Mouse (Mus musculus): ENCODE data around the gene Pgm1. TPM values are rescaled to one million over a fixed set of nuclear protein-coding genes. Genes with fewer than 3 reads are reported as not detected.

The Pgm1 gene
- total RNA-seq (2014; rRNA removed) = 103 and 112 TPM in 2 replicates
- polyA plus RNA-seq (2015; fragmentation: Nextera tagmentation; extraction: Ambion mirVana) = 106 and 114 TPM in 2 replicates

DNA sequence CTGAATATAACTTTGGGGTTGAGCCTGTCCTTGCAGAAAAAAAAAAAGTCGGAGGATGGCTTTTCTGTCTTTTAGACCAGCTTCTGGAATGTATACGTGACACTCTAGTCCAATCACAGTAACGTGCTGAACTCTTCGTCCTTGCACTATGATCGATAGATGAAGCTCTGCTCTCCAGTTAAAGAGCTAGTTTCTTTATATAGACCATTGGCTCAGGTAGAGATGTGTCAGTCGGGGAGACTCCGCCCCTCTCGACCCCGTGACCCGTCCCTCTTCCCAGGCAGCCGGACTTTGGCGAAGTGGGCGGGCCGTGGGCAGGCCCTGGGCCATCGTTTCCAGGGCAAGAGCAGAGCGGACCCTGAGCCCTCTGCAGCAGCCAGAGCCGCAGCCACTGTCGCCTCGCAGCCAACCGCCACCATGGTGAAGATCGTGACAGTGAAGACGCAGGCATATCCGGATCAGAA is at the start of gene Pgm1:
TSS of gene Pgm1 (plus strand) at position 266 of the 464 bp plus-strand sequence.
- DNase-seq (ENCODE audit: low spot score) (no peak), ATAC-seq (ENCODE audit: low FRiP score) (peak; percentile 84)
- Histone ChIP-seq H3K4me3 (ENCODE audit: low read depth, low read length) (peak within 1 kb of the TSS; percentile 62), H3K4me2 (ENCODE audit: low read depth, low read length, poor library complexity, severe bottlenecking) (peak within 1 kb of the TSS; percentile 60), H3K27me3 (ENCODE audit: insufficient read depth, low read length) (no peaks in the 10 kb centered on the region), H3K9me3 (ENCODE audit: low read length) (no peaks in the 10 kb centered on the region), H3K4me1 (ENCODE audit: insufficient read depth, low read length) (peaks cover 9% of the 10 kb centered on the region; the same call in 1 of the 2 replicates), H3K36me3 (ENCODE audit: insufficient read depth, low read length) (no peaks in the 10 kb centered on the region), H3K27ac (ENCODE audit: low read depth, low read length) (peak within 1 kb of the TSS; percentile 92), H3K9ac (replicated peaks; ENCODE audit: low read length, poor library complexity, severe bottlenecking) (peak within 1 kb of the TSS; percentile 66)
- WGBS = 3% methylated on average over 23 of the region's 23 CpGs
- TF ChIP-seq CTCF (IDR thresholded peaks at IDR 0.05) = no peak

DNA sequence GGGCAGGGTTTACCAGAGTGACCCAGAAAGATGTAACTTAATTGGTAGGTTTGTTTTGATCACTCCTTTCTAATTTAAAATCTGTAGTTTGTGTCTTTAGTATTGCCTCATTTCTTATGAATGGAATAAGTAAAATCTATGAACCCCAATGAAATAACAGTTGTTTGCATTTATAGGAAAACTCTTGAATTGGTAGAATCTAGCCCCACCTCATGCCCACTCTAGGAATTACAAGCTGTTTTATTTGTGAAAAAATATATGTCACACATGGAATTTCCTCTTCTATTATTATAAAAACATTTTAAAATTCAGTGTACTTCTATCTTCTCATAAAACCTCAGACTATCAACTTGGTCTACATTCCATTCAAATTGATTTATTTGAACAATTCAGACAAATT is 47.3 kb upstream of the Pgm1 start:
- H3K4me3 ChIP-seq (ENCODE audit: low read depth, low read length) = no peak overlapping the region
- TF ChIP-seq CTCF (IDR thresholded peaks at IDR 0.05) = peak; percentile 76
- no peaks in the 10 kb centered on the region for H3K4me1 ChIP-seq (ENCODE audit: insufficient read depth, low read length)
- H3K27ac ChIP-seq (ENCODE audit: low read depth, low read length) = no peak overlapping the region
- H3K27me3 ChIP-seq (ENCODE audit: insufficient read depth, low read length) = no peaks in the 10 kb centered on the region
- no peak overlapping the region for H3K9ac ChIP-seq (replicated peaks; ENCODE audit: low read length, poor library complexity, severe bottlenecking)
- H3K9me3 ChIP-seq (ENCODE audit: low read length) = no peaks in the 10 kb centered on the region
- H3K4me2 ChIP-seq (ENCODE audit: low read depth, low read length, poor library complexity, severe bottlenecking) = no peak overlapping the region
- H3K36me3 ChIP-seq (ENCODE audit: insufficient read depth, low read length) = no peaks in the 10 kb centered on the region
- ATAC-seq (ENCODE audit: low FRiP score) (no peak), DNase-seq (ENCODE audit: low spot score) (peak; percentile 49)

DNA sequence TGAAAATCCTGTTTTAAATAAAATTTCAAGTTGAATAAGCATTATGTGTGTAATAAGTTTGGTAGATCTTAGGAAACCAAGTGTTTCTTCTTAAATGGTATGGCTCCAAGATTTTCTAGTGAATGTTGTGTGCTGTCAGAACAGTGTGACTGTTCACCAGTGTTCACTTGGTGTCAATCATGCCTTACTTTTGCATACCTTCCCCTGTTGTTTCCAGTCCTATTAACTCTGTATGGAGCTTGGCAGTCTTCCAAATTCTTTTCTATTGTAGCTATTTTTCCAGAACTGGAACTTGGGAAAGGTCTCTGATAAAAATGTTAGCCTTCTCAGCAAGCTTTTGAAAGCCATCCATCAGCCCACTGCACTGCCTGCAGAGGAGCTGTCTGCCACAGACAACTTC is 46.8 kb upstream of the Pgm1 start:
- no peaks in the 10 kb centered on the region for H3K27me3 ChIP-seq (ENCODE audit: insufficient read depth, low read length)
- no peak for ATAC-seq (ENCODE audit: low FRiP score)
- H3K36me3 ChIP-seq (ENCODE audit: insufficient read depth, low read length) = no peaks in the 10 kb centered on the region
- no peaks in the 10 kb centered on the region for H3K4me1 ChIP-seq (ENCODE audit: insufficient read depth, low read length)
- no peak overlapping the region for H3K27ac ChIP-seq (ENCODE audit: low read depth, low read length)
- no peak overlapping the region for H3K9ac ChIP-seq (replicated peaks; ENCODE audit: low read length, poor library complexity, severe bottlenecking)
- no peak overlapping the region for H3K4me3 ChIP-seq (ENCODE audit: low read depth, low read length)
- no peak overlapping the region for H3K4me2 ChIP-seq (ENCODE audit: low read depth, low read length, poor library complexity, severe bottlenecking)
- no peak for DNase-seq (ENCODE audit: low spot score)
- no peak for TF ChIP-seq CTCF (IDR thresholded peaks at IDR 0.05)
- H3K9me3 ChIP-seq (ENCODE audit: low read length) = no peaks in the 10 kb centered on the region

DNA sequence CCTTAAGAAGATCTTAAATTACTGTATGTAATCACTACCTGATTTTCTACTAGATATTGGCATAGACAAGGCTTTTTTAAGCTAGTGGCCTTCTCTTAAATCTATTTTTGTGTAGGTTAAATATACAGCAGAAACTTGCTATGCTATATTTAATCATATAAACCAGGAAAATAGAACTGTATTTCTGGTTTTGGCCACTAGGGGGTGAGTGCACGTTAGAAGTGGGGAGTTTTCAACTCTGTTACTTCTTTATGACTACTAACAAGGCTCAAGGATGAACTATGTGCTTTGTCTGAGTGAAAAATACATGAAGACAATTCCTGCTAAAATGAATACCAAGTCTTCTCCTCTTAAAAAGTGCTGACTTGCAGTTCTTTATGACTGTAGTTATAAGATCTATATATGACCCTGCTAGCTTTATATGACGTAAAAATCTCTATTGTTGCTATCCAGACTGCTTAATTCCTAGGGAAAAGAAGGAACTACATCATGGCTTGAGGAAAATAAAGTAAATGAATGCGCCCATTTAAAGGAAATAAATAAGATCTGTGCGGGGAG is 15.2 kb upstream of the Pgm1 start:
- peak; percentile 71 for TF ChIP-seq CTCF (IDR thresholded peaks at IDR 0.05)
- Histone ChIP-seq H3K27ac (ENCODE audit: low read depth, low read length) (no peak overlapping the region), H3K4me2 (ENCODE audit: low read depth, low read length, poor library complexity, severe bottlenecking) (no peak overlapping the region), H3K9me3 (ENCODE audit: low read length) (no peaks in the 10 kb centered on the region), H3K9ac (replicated peaks; ENCODE audit: low read length, poor library complexity, severe bottlenecking) (no peak overlapping the region), H3K27me3 (ENCODE audit: insufficient read depth, low read length) (no peaks in the 10 kb centered on the region), H3K36me3 (ENCODE audit: insufficient read depth, low read length) (no peaks in the 10 kb centered on the region), H3K4me1 (ENCODE audit: insufficient read depth, low read length) (no peaks in the 10 kb centered on the region), H3K4me3 (ENCODE audit: low read depth, low read length) (no peak overlapping the region)
- WGBS = 70% methylated on average over 4 of the region's 4 CpGs
- ATAC-seq (ENCODE audit: low FRiP score) (no peak), DNase-seq (ENCODE audit: low spot score) (peak; percentile 39)

DNA sequence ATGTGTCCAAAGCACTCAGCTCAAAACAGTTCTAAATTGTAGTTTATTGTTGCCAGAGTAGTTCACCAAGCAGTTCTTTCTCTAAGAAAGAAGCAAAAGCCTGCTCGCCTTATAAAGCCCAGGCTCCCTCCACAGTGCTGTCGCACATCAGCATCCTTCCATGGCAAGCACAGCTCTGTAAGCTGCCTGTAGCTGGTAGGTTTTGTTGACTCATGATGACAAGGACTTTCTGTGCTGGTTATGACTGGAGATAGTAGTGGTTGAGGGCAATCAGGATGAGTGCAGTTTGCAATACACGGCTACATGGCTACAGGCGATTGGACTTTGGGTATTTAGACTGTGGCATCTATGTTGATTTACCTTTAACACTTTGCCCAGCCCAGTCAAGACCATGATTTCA is 2.8 kb upstream of the Pgm1 start:
- no peak overlapping the region for H3K9ac ChIP-seq (replicated peaks; ENCODE audit: low read length, poor library complexity, severe bottlenecking)
- ATAC-seq (ENCODE audit: low FRiP score) (no peak), DNase-seq (ENCODE audit: low spot score) (no peak)
- peaks cover 6% of the 10 kb centered on the region; the same call in 1 of the 2 replicates for H3K4me1 ChIP-seq (ENCODE audit: insufficient read depth, low read length)
- no peak overlapping the region for H3K27ac ChIP-seq (ENCODE audit: low read depth, low read length)
- no peaks in the 10 kb centered on the region for H3K36me3 ChIP-seq (ENCODE audit: insufficient read depth, low read length)
- TF ChIP-seq CTCF (IDR thresholded peaks at IDR 0.05) = no peak
- 92% methylated on average over 4 of the region's 4 CpGs for WGBS
- no peak overlapping the region for H3K4me2 ChIP-seq (ENCODE audit: low read depth, low read length, poor library complexity, severe bottlenecking)
- H3K27me3 ChIP-seq (ENCODE audit: insufficient read depth, low read length) = no peaks in the 10 kb centered on the region
- H3K4me3 ChIP-seq (ENCODE audit: low read depth, low read length) = no peak overlapping the region
- no peaks in the 10 kb centered on the region for H3K9me3 ChIP-seq (ENCODE audit: low read length)

DNA sequence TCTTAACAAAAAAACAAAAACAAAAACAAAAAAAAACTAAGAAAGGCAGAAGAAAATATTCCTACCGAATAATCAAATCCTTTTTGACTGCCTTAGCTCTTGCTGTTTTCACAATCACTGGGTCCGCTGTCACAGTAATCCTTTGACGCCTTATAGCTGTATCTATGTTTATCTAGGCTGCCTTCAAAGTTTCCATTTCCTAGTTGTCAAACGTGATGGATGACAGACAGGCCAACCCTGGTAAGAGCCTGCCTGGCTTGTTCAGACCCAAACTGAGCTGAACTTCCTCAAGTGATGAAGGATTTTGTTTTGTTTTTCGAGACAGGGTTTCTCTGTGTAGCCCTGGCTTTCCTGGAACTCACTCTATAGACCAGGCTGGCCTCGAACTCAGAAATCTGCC is 693 bp upstream of the Pgm1 start:
- Histone ChIP-seq H3K9ac (replicated peaks; ENCODE audit: low read length, poor library complexity, severe bottlenecking) (no peak overlapping the region), H3K4me1 (ENCODE audit: insufficient read depth, low read length) (peaks cover 9% of the 10 kb centered on the region; the same call in 1 of the 2 replicates), H3K36me3 (ENCODE audit: insufficient read depth, low read length) (no peaks in the 10 kb centered on the region), H3K9me3 (ENCODE audit: low read length) (no peaks in the 10 kb centered on the region), H3K4me2 (ENCODE audit: low read depth, low read length, poor library complexity, severe bottlenecking) (no peak overlapping the region), H3K27ac (ENCODE audit: low read depth, low read length) (no peak overlapping the region), H3K27me3 (ENCODE audit: insufficient read depth, low read length) (no peaks in the 10 kb centered on the region), H3K4me3 (ENCODE audit: low read depth, low read length) (no peak overlapping the region; the same call in 1 of the 2 replicates)
- WGBS = 80% methylated on average over 6 of the region's 6 CpGs
- ATAC-seq (ENCODE audit: low FRiP score) (no peak), DNase-seq (ENCODE audit: low spot score) (no peak)
- TF ChIP-seq CTCF (IDR thresholded peaks at IDR 0.05) = no peak

Measured in midbrain, postnatal 0 days (tissue).